Mouse (Mus musculus) common myeloid progenitor, adult 5-6 weeks (primary cell): ENCODE data around the gene Prss29. TPM values are rescaled to one million over a fixed set of nuclear protein-coding genes. Genes with fewer than 3 reads are reported as not detected.

ENCODE experiments used
- ATAC-seq: replicated peaks from 2 replicates; pipeline ENCODE4 v1.8.0; 2016; ENCODE audit warnings: low read depth, mild to moderate bottlenecking, moderate TSS enrichment, inconsistent platforms; ENCODE audit not compliant: poor library complexity, severe bottlenecking
- total RNA-seq: library from RNA; stranded (forward); fragments of 200-1000, 187-1606 nt; gene quantifications from 2 replicates; pipeline ENCODE4 v1.2.3, GENCODE M21; 2017

Gene Prss29
- not detected in 2 replicates for total RNA-seq

DNA sequence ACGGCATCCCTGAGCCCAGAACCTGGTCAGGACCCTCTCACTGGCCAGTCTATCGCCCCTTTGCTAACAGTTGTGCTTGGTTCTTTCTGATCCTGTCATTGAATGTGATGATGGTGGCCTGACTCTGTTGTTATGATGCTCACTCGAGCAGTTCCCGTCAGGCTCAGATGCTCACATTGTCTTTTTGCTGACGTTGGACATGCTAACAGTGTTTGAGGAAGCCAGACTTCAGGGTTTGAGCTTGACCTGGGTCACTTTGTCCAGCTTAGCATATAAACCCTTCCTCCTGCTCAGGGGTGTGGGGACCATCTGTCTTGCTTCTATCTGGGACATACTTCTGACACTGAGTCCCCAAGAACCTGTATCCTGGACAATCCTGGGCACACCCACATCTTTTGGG is at the start of gene Prss29:
Prss29 (plus strand) TSS at position 301 of the 400 bp plus-strand sequence.
- ATAC-seq: no peak

- no peak for ATAC-seq
These were observed 47.6 kb upstream of the Prss29 start for GRCm38 (mm10) chr17:25270795-25271335.

DNA sequence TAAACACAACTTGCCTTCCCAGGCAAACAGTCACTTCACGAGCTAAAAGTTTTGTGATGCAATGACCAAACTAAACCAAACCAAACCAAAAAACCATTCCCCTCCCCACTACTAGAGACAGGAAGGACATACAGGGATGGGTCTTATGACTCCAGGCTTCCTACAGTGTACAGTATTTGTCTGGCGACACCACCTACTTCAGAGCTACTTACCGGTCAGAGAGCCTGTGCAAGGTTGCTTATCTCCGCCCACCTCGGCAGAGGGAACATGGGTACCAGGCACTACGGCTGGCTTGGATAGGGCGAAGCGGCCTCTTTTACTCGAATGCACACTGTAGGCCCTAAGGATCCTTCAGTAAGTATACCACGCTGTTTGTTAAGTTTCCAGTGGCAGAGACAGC is 46.1 kb upstream of the Prss29 start:
- ATAC-seq: no peak

GRCm38 (mm10) chr17:25272951-25273705 is 45.3 kb upstream of the Prss29 start:
- peak; percentile 70 for ATAC-seq

DNA sequence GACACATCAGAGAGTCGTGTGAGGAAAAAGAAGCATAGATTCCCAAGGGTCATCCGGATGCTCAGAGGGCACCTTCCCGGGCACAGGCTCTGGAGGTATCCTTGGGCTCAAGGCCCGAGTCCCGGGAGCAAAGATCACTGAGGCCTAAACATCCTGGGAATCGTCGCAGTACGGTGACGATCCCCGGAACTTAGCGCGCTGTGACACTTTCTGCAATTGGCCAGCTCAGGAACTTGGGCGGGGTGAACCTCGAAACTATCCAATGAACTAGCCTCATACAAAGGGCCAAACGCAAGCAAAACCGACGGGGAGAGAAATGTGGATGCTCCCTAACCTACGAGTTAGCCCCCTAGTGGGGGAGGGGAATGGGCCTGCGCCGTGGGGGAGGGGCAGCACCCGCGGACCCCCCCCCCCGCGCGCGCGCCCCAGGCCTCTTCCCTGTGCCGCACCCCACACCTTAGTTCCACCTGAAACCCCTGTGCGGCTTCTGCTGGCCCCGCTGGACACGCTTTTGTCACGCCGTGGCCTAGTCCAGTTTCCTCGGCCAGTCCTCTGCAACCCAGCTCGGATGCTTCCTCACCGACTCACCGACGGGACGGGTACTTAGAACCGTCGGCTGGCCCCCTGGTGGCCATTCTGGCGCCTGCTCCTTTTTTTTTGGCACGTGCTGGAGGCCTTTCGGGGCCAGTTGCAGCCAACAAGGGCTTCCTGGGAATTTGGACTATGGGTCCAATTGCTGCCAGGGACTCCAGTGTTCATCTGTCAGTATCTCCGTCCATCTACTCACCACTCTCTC is 44.5 kb upstream of the Prss29 start:
- ATAC-seq: peak; percentile 85

DNA sequence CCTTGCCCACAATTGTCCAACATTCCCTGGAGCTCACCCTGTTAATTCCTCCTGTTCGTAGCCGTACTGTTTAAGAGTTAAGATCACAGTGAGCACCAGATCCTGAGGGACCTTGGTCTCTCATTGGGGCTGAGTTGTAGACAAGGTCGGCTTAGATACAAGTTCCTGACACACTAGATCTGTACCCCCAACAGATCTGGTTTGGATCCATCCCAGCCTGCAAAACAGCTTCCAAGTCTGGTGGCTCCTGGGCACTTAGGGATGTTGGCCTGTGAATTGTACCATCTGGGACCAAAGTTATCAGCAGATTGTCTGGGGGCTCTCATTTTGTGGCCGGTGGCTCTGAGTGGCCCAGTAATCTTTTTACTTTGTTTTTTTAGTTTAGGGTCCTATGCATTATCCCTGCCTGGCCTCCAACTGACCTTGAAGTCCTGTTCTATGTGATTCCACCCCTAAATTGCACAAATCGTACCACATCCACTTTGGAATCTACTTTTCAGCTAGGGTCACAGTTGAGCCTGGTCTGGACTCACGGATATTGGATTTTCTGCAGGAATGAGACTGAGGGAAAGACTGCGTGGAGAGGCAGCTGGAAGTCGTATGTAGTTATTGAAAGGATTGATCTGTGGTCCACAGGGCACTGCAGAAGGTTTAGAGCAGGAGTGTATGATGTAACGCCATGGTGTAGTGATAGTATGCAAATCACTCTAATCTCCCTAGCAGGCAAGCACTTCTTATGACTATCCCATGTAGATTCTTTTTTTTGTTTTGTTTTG is 43.7 kb upstream of the Prss29 start, which contains the start of gene Ube2i:
Ube2i (minus strand) TSS at position 52 of the 776 bp plus-strand sequence.
- ATAC-seq: no peak

- no peak for ATAC-seq
These were observed 42.6 kb upstream of the Prss29 start for GRCm38 (mm10) chr17:25275833-25276232.

- peak; percentile 72 for ATAC-seq
These were observed 36.3 kb upstream of the Prss29 start for GRCm38 (mm10) chr17:25282133-25282532.

GRCm38 (mm10) chr17:25285033-25285432 is 33.4 kb upstream of the Prss29 start:
- peak; percentile 83 for ATAC-seq

- ATAC-seq: peak; percentile 84
These were observed 29.6 kb upstream of the Prss29 start for GRCm38 (mm10) chr17:25288842-25289241.

DNA sequence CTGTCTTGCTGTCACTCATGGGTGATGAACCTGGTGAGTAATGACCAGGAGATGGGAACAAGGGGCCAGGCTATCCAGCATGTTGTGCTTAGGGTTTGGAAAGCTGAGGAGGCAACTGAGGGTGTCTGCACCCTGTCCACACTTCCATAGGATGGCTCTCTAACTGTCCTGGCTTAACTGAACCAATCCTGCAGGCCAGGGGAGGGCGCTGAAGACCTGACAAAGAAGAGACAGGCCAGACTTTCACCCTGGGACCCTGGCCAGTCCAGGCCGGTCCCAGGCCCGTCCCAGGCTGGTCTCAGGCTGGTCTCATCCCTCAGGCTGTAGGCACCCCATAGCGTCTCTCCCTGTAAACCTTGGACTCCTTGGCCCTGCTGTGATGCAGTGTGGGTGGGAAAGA is 28.0 kb upstream of the Prss29 start:
- ATAC-seq: 0 out of 2 replicates have a peak, but pooled peaks have one; percentile 36

- ATAC-seq: no peak
These were observed 25.0 kb upstream of the Prss29 start for GRCm38 (mm10) chr17:25293495-25293894.

GRCm38 (mm10) chr17:25294111-25294510 is 24.3 kb upstream of the Prss29 start:
- no peak for ATAC-seq

- ATAC-seq: no peak
These were observed 20.4 kb upstream of the Prss29 start, which contains the start of gene Prss34 for GRCm38 (mm10) chr17:25298094-25298493. Prss34 (plus strand) TSS chr17:25298394.

DNA sequence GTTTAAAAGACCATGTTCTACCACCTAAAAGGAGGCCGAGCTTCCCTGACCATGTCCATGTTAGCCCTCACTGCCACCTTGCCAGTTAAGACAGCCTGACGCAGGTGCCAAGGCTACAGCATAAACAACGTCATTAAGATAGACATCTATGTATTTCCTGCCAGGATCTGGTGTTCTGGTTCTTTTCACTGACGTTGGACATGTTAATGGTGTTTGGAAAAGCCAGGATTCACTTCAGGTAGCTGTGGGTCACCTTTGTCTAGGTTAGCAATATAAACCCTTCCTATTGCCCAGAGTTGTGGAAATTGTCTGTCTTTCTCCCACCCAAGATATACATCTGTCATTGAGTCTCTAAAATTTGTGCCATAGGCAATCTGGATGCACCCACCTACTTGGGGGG is 10.1 kb upstream of the Prss29 start, which contains the start of gene Prss28:
Prss28 (plus strand) TSS at position 301 of the 400 bp plus-strand sequence.
- ATAC-seq: no peak

DNA sequence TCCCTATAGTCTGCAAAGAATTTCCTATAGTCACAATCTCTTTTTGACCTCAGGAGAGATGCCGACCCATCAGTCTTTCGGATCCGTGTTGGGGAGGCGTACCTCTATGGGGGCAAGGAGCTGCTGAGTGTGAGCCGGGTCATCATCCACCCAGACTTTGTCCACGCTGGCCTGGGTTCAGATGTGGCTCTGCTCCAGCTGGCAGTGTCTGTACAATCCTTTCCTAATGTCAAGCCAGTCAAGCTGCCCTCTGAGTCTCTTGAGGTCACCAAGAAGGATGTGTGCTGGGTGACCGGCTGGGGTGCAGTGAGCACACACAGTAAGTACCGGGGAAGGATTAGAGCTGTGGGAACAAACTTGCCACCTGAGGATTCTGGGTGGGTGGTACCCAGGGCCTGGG is 2.4 kb downstream of the Prss29 start:
- no peak for ATAC-seq

DNA sequence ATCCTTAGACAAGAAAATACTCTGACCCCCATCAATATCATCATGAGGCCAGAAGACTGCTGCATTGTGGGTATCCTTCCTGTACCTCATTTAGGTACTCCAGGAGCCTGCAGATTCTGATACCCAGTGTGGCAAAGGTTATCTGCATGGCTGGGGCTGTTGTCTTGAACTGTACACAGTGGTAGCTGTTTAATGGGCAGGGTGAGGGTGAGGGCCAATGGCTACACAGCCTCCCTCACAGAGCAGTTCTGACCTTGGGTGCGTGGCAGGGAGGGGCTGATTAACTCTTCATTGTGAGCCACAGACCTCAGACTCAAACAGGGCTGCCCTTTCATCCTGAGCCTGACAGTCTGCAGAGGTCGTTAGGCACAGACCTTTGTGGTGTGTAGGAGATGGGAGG is 4.5 kb downstream of the Prss29 start:
- no peak for ATAC-seq

DNA sequence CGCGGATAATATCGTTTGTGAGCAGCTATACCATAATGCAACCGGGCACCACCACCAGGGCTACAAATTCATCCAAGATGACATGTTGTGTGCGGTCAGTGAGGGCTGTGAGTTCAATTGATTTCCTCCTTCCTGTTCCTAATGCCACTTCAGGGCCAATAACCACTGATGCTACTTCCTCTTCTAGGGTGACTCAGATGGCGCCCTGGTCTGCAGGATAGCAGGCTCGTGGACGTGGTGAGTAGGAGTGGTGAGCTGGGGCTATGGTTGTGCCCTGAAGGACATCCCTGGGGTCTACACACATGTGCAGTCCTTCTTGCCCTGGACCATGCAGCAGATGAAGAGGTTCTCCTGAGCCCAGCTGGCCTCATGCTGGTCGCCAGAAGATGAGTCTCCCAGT is 13.9 kb downstream of the Prss29 start:
- peak; percentile 83 for ATAC-seq

DNA sequence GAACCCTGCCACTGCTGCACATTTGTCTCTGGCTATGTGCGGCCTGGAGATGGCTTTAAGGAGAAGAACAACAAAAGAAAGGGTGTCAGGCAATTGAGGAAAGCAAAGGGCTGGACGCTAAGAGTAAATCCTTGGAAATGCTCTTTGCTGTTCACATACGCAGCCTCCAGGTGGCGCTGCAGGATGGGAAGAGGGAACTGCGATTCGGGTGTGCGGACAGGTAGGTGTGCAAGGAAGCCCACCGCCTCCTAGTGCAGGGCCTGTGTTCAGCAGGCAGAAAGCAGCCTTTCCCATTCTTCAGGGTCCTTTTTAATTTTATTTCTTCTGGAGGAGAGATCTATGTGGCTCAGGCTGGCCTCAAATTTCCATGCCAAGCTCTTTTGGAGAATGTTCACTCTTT is 15.5 kb downstream of the Prss29 start:
- peak; percentile 62; the same call in 1 of the 2 replicates for ATAC-seq

- ATAC-seq: no peak
These were observed 19.8 kb downstream of the Prss29 start for GRCm38 (mm10) chr17:25338218-25338617.
